Mouse (Mus musculus): ENCODE data around the gene Kcnk13. TPM values are rescaled to one million over a fixed set of nuclear protein-coding genes. Genes with fewer than 3 reads are reported as not detected.
A peak's percentile ranks its signal among the peaks of the same experiment; 100 is the strongest.

The Kcnk13 gene
- total RNA-seq, 2 experiments from 2014 or later, result 7.4 TPM

- DNase-seq, result no peak
Observed at GRCm38 (mm10) chr12:100093046-100093445, 128.7 kb downstream of the Kcnk13 start.

GRCm38 (mm10) chr12:100099971-100100706 is 135.8 kb downstream of the Kcnk13 start:
- peak; percentile 53 to 66 for DNase-seq

- DNase-seq, result no peak
Observed at GRCm38 (mm10) chr12:100100707-100101030, 136.4 kb downstream of the Kcnk13 start.

- no peak for DNase-seq
Observed at GRCm38 (mm10) chr12:100101651-100102050, 137.4 kb downstream of the Kcnk13 start.

GRCm38 (mm10) chr12:100104530-100104929 is 140.2 kb downstream of the Kcnk13 start:
- no peak for DNase-seq

GRCm38 (mm10) chr12:100106275-100106895 is 142.1 kb downstream of the Kcnk13 start:
- peak; percentile 54 to 73 for DNase-seq

- no peak for DNase-seq
Observed at GRCm38 (mm10) chr12:100107436-100107835, 143.1 kb downstream of the Kcnk13 start.

- peak; percentile 75 to 76 for DNase-seq
Observed at GRCm38 (mm10) chr12:100109986-100110696, 145.8 kb downstream of the Kcnk13 start, which contains the start of gene Psmc1. TSS of gene Psmc1 (plus strand) at chr12:100110154.

Small RNA genes within 50 kb of the gene (microRNA-seq; reads per million reads assigned to microRNA genes)
- 0 reads per million in 2 experiments for gene Gm23291

Other genes with a start within 250 kb of the Kcnk13 start
- under 1 TPM; 0.17 to 0.86 TPM for gene Efcab11, start 80.1 kb upstream of the Kcnk13 start, total RNA-seq (2021)
- 10 to 100 TPM; 26.3 to 31.8 TPM for gene Tdp1, start 80.0 kb upstream of the Kcnk13 start, total RNA-seq (2021)
- gene Psmc1, start 145.7 kb downstream of the Kcnk13 start, total RNA-seq (2021), result 100 to 1,000 TPM; 183 to 198 TPM
- gene Nrde2, start 195.2 kb downstream of the Kcnk13 start, total RNA-seq (2021), result 10 to 100 TPM; 19.7 to 20.2 TPM
- gene Calm1, start 234.9 kb downstream of the Kcnk13 start, total RNA-seq (2021), result 1,000 to 10,000 TPM; 2,038 to 2,139 TPM

Measured in layer of hippocampus, postnatal 36 days (tissue).